Mouse (Mus musculus) hindbrain, embryonic 11.5 days (tissue): ENCODE data around the gene Atg2a. TPM values are rescaled to one million over a fixed set of nuclear protein-coding genes. Genes with fewer than 3 reads are reported as not detected.

ENCODE experiments used
- ATAC-seq: fragments of 200-750 bp; cut with Nextera tagmentation; 2 replicates; pipeline ENCODE4 v1.8.0; 2017; ENCODE audit warnings: mild to moderate bottlenecking, moderate TSS enrichment, moderate library complexity; ENCODE audit not compliant: low FRiP score
- DNase-seq: peaks from one replicate; pipeline ENCODE4 v3.0.0-alpha.2; 2015; ENCODE audit warnings: low spot score
- H3K27ac ChIP-seq: fragments of 300-500 bp; sonication (generic); 2 replicates; pipeline ENCODE4 v1.5.1; 2014; ENCODE audit warnings: mild to moderate bottlenecking, low read depth, low read length
- H3K27me3 ChIP-seq: fragments of 300-500 bp; sonication (generic); 2 replicates; pipeline ENCODE4 v1.6.1; 2014; ENCODE audit warnings: mild to moderate bottlenecking, low read length, moderate library complexity, mixed read lengths; ENCODE audit not compliant: control insufficient read depth, insufficient read depth
- H3K36me3 ChIP-seq: fragments of 300-500 bp; sonication (generic); 2 replicates; pipeline ENCODE4 v1.6.1; 2014; ENCODE audit warnings: mild to moderate bottlenecking, low read length, moderate library complexity, mixed read lengths; ENCODE audit not compliant: control insufficient read depth, insufficient read depth
- H3K4me1 ChIP-seq: fragments of 300-500 bp; sonication (generic); replicated peaks from 2 replicates; pipeline ENCODE4 v1.6.1; 2014; ENCODE audit warnings: low read length, mixed read lengths; ENCODE audit not compliant: control insufficient read depth, insufficient read depth
- H3K4me2 ChIP-seq: fragments of 300-500 bp; sonication (generic); replicated peaks from 2 replicates; pipeline ENCODE4 v1.6.1; 2014; ENCODE audit warnings: mild to moderate bottlenecking, low read depth, low read length
- H3K4me3 ChIP-seq: fragments of 300-500 bp; sonication (generic); 2 replicates; pipeline ENCODE4 v1.5.1; 2014; ENCODE audit warnings: low read depth, low read length
- H3K9ac ChIP-seq: fragments of 300-500 bp; sonication (generic); 2 replicates; pipeline ENCODE4 v1.6.1; 2014; ENCODE audit warnings: low read depth, low read length
- H3K9me3 ChIP-seq: fragments of 300-500 bp; sonication (generic); 2 replicates; pipeline ENCODE4 v1.6.1; 2016; ENCODE audit warnings: low read length; ENCODE audit not compliant: control insufficient read depth
- WGBS: fragments of 180-500 bp; shearing (Covaris S2); extraction: QIAGEN DNeasy Blood & Tissue Kit; methylation state at CpG from one replicate; pipeline ENCODE4 v1.1.7; 2014; 5-methylcytosine and 5-hydroxymethylcytosine counted together
- polyA plus RNA-seq: library from polyadenylated mRNA; unstranded; fragments of >200 nt; fragmentation: Nextera tagmentation; extraction: Ambion mirVana; gene quantifications from 2 replicates; pipeline ENCODE4 v1.2.1, GENCODE M21; 2014

The Atg2a gene
- polyA plus RNA-seq, 1 experiment from 2014 or later, result 8.1 TPM

DNA sequence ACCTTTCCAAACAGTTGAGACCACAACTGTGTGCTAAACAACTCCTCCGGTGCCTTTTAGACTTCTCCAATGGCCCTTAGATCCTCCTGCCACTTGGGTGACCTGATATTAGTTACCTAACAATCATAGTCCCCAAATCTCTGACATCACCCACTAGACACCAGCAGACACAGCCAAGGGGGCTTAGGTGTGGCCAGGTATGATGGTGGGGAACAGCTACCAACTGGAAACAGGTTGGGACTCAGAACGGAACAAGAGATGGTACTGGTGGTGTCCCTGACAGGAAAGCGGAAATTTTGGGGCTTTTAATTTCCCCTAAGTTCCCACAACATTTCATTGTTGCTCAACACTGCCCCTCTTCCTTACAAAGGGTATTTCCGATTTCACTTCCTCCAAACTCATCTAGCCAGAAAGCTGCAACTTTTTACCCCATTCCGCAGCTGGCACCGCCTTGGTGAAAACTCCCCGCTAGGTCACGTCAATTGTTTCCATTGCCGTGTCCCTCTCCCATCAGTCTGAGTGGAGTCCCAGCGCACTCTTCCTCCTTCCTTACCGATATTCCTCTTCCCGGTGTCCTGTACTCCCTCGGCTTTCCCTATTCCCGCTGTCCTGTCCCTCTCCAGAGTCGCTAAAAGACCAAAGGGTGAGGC, 34.4 kb downstream of the Atg2a start:
- peak overlapping the region; percentile 72 for H3K9ac ChIP-seq
- H3K9me3 ChIP-seq, result no peaks in the 10 kb centered on the region
- H3K4me2 ChIP-seq, result peak overlapping the region; percentile 88
- no peaks in the 10 kb centered on the region for H3K36me3 ChIP-seq
- no peaks in the 10 kb centered on the region for H3K27me3 ChIP-seq
- peak overlapping the region; percentile 90 for H3K4me3 ChIP-seq
- peak; percentile 51 for ATAC-seq
- 8% methylated on average over 15 of the region's 15 CpGs for WGBS
- no peak for DNase-seq
- peaks cover 11% of the 10 kb centered on the region for H3K4me1 ChIP-seq
- peak overlapping the region; percentile 65; the same call in 1 of the 2 replicates for H3K27ac ChIP-seq

DNA sequence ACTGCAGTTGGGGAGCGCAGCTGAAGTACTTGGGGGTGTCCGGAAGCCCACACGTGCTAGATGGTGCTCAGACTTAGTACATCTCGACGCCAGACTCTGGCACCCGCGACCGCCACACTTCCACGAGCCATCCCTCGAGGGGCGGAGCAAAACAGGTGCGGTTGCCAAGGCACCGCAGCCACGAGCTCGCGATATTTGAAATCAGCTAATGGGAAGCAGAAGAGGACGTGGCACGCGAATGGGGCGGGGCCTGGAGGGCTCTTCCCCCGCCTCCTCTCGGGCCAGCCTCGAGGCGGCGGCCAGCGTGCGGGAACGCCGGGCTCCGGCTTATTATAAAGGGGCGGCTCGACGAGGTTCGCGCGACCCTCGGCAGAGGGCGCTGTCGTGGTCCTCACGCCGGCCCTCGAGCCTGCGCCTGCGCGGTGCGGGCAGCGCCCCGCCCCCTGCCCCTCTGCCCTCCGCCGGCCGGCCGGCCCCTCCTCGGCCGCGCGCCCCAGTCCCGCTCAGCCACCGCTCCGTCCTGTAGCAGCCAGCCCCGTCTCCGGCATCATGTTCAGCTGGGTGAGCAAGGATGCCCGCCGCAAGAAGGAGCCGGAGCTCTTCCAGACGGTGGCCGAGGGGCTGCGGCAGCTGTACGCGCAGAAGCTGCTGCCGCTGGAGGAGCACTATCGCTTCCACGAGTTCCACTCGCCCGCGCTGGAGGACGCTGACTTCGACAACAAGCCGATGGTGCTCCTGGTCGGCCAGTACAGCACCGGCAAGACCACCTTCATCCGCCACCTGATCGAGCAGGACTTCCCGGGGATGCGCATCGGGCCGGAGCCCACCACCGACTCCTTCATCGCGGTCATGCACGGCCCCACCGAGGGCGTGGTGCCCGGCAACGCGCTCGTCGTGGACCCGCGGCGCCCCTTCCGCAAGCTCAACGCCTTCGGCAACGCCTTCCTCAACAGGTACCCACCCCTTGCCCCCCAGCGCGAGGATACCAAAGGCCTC, 35.3 kb downstream of the Atg2a start, which contains the start of gene Ehd1:
Ehd1 (plus strand) TSS at position 300 of the 996 bp plus-strand sequence.
- ATAC-seq (peak; percentile 95), DNase-seq (peak; percentile 99)
- peaks cover 5% of the 10 kb centered on the region; the same call in 1 of the 2 replicates for H3K36me3 ChIP-seq
- H3K27me3 ChIP-seq, result no peaks in the 10 kb centered on the region
- H3K4me2 ChIP-seq, result peak within 1 kb of the TSS; percentile 88
- H3K9ac ChIP-seq, result peak within 1 kb of the TSS; percentile 77
- H3K4me3 ChIP-seq, result peak within 1 kb of the TSS; percentile 90
- peak within 1 kb of the TSS; percentile 73; the same call in 1 of the 2 replicates for H3K27ac ChIP-seq
- no peaks in the 10 kb centered on the region for H3K9me3 ChIP-seq
- H3K4me1 ChIP-seq, result peaks cover 11% of the 10 kb centered on the region
- WGBS, result under 1% methylated on average over 96 of the region's 106 CpGs

DNA sequence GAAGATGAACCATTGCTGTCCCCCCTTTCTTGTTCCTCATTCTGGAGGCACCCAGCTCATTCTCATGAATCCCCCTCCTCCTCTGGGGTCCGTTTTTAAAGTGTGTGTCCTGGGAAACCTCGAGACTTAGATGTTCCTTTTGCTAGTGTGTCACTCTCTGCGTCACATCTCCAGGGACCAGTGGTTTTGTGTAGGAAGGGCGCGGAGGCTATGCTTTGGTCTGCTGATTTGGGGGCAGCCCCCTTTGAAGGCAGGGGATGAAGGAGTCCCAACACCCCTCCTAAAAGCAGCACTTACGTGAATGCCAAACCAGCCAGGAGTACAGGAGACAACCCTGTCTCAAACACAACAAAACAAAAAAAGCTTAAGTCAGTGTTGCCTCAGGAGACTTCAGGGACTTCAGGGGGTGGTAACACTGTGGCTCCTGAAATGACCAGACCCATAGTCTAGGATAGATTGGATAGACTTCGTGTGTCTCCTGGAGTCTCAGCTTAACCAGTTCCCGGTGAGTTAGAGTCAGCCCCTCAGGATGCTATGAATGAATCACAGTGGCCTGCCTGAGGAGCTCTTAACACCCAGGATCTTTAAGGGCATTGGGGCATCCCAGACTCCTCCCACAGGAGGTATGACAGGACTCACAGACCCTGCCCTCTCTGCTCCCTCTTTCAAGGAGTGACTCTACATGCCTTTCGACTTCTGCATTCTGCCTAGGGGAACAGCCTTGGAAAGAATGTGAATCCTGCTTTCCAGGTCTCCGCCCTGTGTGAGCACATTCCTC, 36.4 kb downstream of the Atg2a start:
- Histone ChIP-seq H3K9me3 (no peaks in the 10 kb centered on the region), H3K36me3 (peaks cover 9% of the 10 kb centered on the region), H3K27me3 (no peaks in the 10 kb centered on the region), H3K27ac (no peak overlapping the region), H3K4me1 (peaks cover 11% of the 10 kb centered on the region), H3K9ac (peak overlapping the region; percentile 77), H3K4me3 (peak overlapping the region; percentile 90), H3K4me2 (peak overlapping the region; percentile 88)
- no peak for ATAC-seq
- peak; percentile 26 for DNase-seq
- 7% methylated on average over 10 of the region's 10 CpGs for WGBS

DNA sequence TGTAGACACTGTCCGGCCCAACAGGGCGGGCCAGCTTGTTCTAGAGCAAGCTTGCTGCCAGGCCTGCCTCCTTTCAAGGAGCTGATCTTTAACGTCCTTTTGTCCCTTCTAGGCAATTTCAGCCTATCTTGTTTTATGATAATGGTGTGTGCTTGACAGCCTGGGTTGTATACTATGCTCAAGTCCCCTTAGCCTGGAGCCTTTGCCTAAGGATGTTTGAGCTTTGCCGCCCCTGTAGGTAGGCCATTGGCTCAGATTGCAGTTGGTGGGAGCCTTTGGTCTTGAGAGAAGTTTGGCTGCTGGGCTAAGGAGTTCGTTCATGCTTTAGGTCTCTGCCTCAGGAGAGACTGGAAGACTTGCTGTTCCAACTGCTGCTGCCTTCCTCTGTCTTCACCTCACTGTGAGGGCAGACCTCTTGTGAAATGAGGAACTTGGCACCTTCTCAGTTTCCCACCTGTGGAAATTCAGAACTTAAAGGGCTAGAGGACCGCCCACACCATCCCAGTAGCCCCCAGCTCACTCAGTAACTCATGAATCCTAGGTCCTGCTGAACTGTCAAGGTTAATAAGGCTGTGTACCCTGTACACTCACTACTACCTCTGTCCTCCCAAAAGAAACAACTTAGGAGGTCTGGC, 37.1 kb downstream of the Atg2a start:
- H3K27ac ChIP-seq, result no peak overlapping the region
- peak overlapping the region; percentile 88 for H3K4me2 ChIP-seq
- ATAC-seq (no peak), DNase-seq (no peak)
- H3K4me3 ChIP-seq, result peak overlapping the region; percentile 90
- H3K9ac ChIP-seq, result peak overlapping the region; percentile 77
- WGBS, result 46% methylated on average over 6 of the region's 6 CpGs
- H3K4me1 ChIP-seq, result peaks cover 11% of the 10 kb centered on the region
- H3K36me3 ChIP-seq, result peaks cover 12% of the 10 kb centered on the region
- no peaks in the 10 kb centered on the region for H3K27me3 ChIP-seq
- H3K9me3 ChIP-seq, result no peaks in the 10 kb centered on the region

DNA sequence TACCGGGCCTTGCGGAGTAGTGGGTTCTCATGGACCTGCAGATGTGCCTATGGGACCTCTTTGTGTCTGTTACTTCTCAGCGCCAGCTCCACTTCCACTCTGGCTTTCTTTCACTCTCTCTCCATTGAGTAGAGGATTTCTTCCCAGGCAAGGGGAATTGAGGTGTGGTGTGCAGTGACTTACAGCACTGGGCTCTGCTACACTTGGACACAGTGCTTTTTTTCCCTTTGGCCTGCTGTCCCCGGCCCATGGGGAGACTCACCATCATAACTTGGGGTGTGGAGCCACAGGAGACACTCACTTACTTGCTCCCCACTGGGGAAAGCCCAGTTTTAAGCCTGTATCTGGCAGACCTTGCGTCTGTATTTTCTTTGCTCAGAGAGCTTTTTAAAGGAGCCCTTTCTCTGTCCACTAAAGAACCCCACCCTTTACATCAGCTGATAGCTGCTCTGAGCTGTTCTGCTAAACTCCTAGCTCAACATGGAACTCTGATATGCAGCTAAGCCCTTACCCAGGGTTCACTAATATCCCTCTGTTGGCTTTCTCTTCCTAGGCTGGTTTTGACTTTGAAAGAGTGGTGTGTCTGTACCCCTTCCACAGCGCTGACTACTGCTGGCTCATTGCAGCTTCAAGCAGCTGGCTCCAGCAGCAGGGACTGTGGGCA, 38.1 kb downstream of the Atg2a start:
- ATAC-seq, result no peak

DNA sequence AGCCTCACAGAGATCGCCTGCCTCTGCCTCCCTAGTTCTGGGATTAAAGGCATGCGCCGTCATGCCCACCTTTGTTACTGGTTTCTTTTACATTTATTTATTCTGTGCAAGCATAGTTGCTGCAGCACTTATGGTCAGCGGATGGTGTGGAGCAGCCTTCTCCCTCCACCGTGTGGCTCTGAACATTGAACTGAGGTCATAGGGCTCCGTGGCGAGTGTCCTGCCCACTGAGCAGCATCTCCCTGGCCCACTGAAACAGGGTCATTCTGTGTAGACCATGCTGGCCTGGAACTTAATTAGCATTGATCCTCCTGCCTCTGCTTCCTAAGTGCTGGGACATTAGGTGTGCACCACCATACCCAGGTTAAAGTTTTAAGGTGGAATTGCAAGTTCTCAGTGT, 39.1 kb downstream of the Atg2a start:
- ATAC-seq, result no peak
- H3K4me1 ChIP-seq, result peaks cover 11% of the 10 kb centered on the region
- H3K4me2 ChIP-seq, result no peak overlapping the region
- H3K9me3 ChIP-seq, result no peaks in the 10 kb centered on the region
- H3K27me3 ChIP-seq, result no peaks in the 10 kb centered on the region
- H3K36me3 ChIP-seq, result peaks cover 13% of the 10 kb centered on the region
- no peak overlapping the region for H3K27ac ChIP-seq
- WGBS, result 88% methylated on average over 7 of the region's 7 CpGs
- no peak overlapping the region for H3K4me3 ChIP-seq
- no peak overlapping the region for H3K9ac ChIP-seq
- DNase-seq, result no peak

More for the DNA sequence above, 38.1 kb downstream of the Atg2a start:
- 91% methylated on average over 6 of the region's 6 CpGs for WGBS
- no peak for DNase-seq
- no peaks in the 10 kb centered on the region for H3K27me3 ChIP-seq
- 0 out of 2 replicates have a peak overlapping the region, but pooled peaks have one; percentile 10 for H3K4me3 ChIP-seq
- no peaks in the 10 kb centered on the region for H3K9me3 ChIP-seq
- H3K4me2 ChIP-seq, result peak overlapping the region; percentile 88; the same call in 1 of the 2 replicates
- no peak overlapping the region for H3K27ac ChIP-seq
- H3K36me3 ChIP-seq, result peaks cover 12% of the 10 kb centered on the region
- peak overlapping the region; percentile 15; the same call in 1 of the 2 replicates for H3K9ac ChIP-seq
- peaks cover 11% of the 10 kb centered on the region for H3K4me1 ChIP-seq

DNA sequence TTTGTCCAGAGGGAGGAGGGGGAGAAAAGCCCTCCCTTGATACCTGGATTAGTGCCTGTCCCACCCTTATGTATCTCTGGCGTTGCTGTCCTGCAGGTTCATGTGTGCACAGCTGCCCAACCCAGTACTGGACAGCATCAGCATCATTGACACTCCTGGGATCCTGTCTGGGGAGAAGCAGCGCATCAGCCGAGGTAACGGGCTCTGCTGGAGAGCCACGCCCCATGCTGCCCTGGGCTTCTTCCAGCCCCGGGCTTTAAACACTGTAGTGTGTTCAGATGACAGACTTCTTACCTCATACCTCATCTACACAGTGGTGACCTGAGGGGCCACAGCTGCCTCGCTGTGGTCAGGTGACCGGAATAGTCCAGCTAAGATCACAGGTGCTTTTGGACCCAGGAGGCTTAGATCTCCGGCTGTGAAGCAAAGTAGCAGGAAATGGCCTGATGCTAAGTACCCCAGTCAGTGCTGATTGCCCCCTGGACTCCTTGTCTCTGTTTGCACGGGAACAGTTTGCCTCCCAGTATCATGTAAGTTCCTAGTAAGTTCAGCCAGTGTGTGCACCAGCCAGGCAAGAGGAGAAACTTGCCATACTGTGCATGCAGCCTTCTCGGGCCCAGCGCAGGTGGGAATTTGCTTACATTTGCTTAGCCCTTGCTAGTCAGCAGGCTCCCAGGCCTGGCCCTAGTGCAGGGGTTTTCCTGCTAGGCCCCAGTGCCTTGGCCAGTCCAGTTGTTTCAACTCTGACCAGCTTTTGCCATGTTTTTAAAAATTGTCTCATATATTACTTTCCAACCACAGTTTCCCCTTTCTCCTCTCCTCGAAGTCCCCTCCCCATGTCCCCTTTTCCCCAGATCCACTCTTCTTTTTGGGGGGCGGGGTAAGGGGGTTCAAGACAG, 39.9 kb downstream of the Atg2a start:
- peaks cover 11% of the 10 kb centered on the region for H3K4me1 ChIP-seq
- no peak overlapping the region for H3K9ac ChIP-seq
- ATAC-seq (no peak), DNase-seq (no peak)
- H3K27me3 ChIP-seq, result no peaks in the 10 kb centered on the region
- no peaks in the 10 kb centered on the region for H3K9me3 ChIP-seq
- H3K36me3 ChIP-seq, result peaks cover 14% of the 10 kb centered on the region
- H3K4me2 ChIP-seq, result no peak overlapping the region
- H3K27ac ChIP-seq, result no peak overlapping the region
- H3K4me3 ChIP-seq, result no peak overlapping the region
- WGBS, result 82% methylated on average over 14 of the region's 14 CpGs
